Mouse (Mus musculus): ENCODE results near the gene Sp8.

GRCm38 (mm10) chr12:118847381-118847780, 1.3 kb downstream of the Sp8 start:
- TF ChIP-seq GATA1 (IDR thresholded peaks at IDR 0.05; ENCODE audit: borderline replicate concordance, low read length) = no peak
- no peak for TF ChIP-seq FLI1 (IDR thresholded peaks at IDR 0.05; ENCODE audit: low read length)

Data from megakaryocyte, embryonic 14.5 days (primary cell).